20 mouse cellular contexts compared by ENCODE assay signal in genomic region chr14:25863721-25864120, GRCm38 (mm10). TPM values are rescaled to one million over a fixed set of nuclear protein-coding genes. Genes with fewer than 3 reads are reported as not detected.
"Had no signal": no experiment of that assay in that cellular context is flagged by ENCODE, and none has a peak within 500 bp of the region (broad histone marks: within the 10 kb centered on the region; RNA-seq: fewer than 3 reads in every experiment).

No protein-coding gene starts in this region.

- H3K9me3 ChIP-seq: lung, embryonic 15.5 days; midbrain, embryonic 10.5 days; midbrain, embryonic 12.5 days; neural tube, embryonic 12.5 days; stomach, embryonic 15.5 days had no signal

- H3K36me3 ChIP-seq: lung, embryonic 15.5 days; midbrain, embryonic 10.5 days; midbrain, embryonic 12.5 days; neural tube, embryonic 12.5 days; stomach, embryonic 15.5 days had no signal

- H3K27me3 ChIP-seq: lung, embryonic 15.5 days; midbrain, embryonic 12.5 days; neural tube, embryonic 12.5 days; stomach, embryonic 15.5 days had no signal

- H3K27ac ChIP-seq: lung, embryonic 15.5 days; midbrain, embryonic 10.5 days; midbrain, embryonic 12.5 days; neural tube, embryonic 12.5 days; stomach, embryonic 15.5 days; stomach, postnatal 0 days had no signal

- H3K4me3 ChIP-seq: lung, embryonic 15.5 days; midbrain, embryonic 10.5 days; midbrain, embryonic 12.5 days; neural tube, embryonic 12.5 days; stomach, embryonic 15.5 days had no signal

- DNase-seq: lung, adult 18-20 months; lung, postnatal 4 days; midbrain, embryonic 14.5 days; right cerebral cortex, postnatal 14 days; thymus, adult 2 months; thymus, postnatal 25 days; thymus, postnatal 4 days had no signal

- ATAC-seq: lung, postnatal 0 days; midbrain, embryonic 16.5 days had no signal

- H3K4me1 ChIP-seq: midbrain, embryonic 12.5 days had no signal

- H3K9ac ChIP-seq: lung, embryonic 15.5 days; midbrain, embryonic 12.5 days; neural tube, embryonic 12.5 days; stomach, embryonic 15.5 days had no signal

- H3K4me2 ChIP-seq: lung, embryonic 15.5 days; midbrain, embryonic 12.5 days; neural tube, embryonic 12.5 days; stomach, embryonic 15.5 days had no signal

RNA-seq across cellular contexts. Expression of gene Plac9a, which starts 39.2 kb away (rescaled TPM):
- total RNA-seq: megakaryocyte, adult 5-6 weeks; megakaryocyte-erythroid progenitor cell, adult 5-6 weeks; neutrophil, adult 5-6 weeks had no signal
- polyA plus RNA-seq: liver, embryonic 16.5 days; midbrain, embryonic 10.5 days; midbrain, embryonic 12.5 days; midbrain, embryonic 14.5 days; midbrain, embryonic 16.5 days; neural tube, embryonic 12.5 days; neural tube, embryonic 14.5 days; thymus, adult 2 months had no signal
